Mouse (Mus musculus) G1E (cell line): ENCODE data around the gene Kcnn3. TPM values are rescaled to one million over a fixed set of nuclear protein-coding genes. Genes with fewer than 3 reads are reported as not detected.

Source experiments
- ATAC-seq: 2 replicates; pipeline ENCODE4 v1.8.0; 2016; ENCODE audit warnings: mild to moderate bottlenecking; ENCODE audit not compliant: insufficient number of reproducible peaks, poor library complexity, low FRiP score, severe bottlenecking; ENCODE audit errors: extremely low read depth
- DNase-seq: peaks from one replicate; pipeline ENCODE4 v3.0.0; 2012; ENCODE audit warnings: low spot score
- H3K27me3 ChIP-seq: 2 replicates; pipeline ENCODE4 v1.6.1; 2012; ENCODE audit warnings: mild to moderate bottlenecking, low read length, inconsistent platforms; ENCODE audit not compliant: insufficient read depth
- H3K36me3 ChIP-seq: replicated peaks from 2 replicates; pipeline ENCODE3; 2012; ENCODE audit warnings: mild to moderate bottlenecking, inconsistent platforms
- H3K4me1 ChIP-seq: 2 replicates; pipeline ENCODE4 v1.6.1; 2012; ENCODE audit warnings: low read depth, low read length, inconsistent platforms, mixed read lengths; ENCODE audit not compliant: insufficient read depth
- H3K4me3 ChIP-seq: 2 replicates; pipeline ENCODE4 v1.5.1; 2012; ENCODE audit warnings: low read depth, mild to moderate bottlenecking, inconsistent platforms, low read length, moderate library complexity, mixed read lengths
- H3K9me3 ChIP-seq: replicated peaks from 2 replicates; pipeline ENCODE4 v1.6.1; 2012; ENCODE audit warnings: inconsistent platforms
- CTCF ChIP-seq: IDR thresholded peaks from 2 replicates; pipeline ENCODE4 v1.5.1; 2012; ENCODE audit warnings: low read depth, low read length, inconsistent platforms, mixed read lengths
- GATA1 ChIP-seq: IDR thresholded peaks from 2 replicates; pipeline ENCODE4 v1.6.1; 2012; ENCODE audit warnings: borderline replicate concordance, low read length, inconsistent platforms, mixed read lengths
- GATA2 ChIP-seq: IDR thresholded peaks from 2 replicates; pipeline ENCODE4 v1.6.1; 2012; ENCODE audit warnings: low read depth, low read length, inconsistent platforms, borderline replicate concordance
- POLR2AphosphoS5 ChIP-seq: IDR thresholded peaks from 2 replicates; pipeline ENCODE4 v1.6.1; 2012; ENCODE audit warnings: low read depth, low read length, inconsistent platforms; ENCODE audit not compliant: insufficient replicate concordance
- TAL1 ChIP-seq: conservative IDR thresholded peaks from 2 replicates; pipeline ENCODE4 v1.6.1; 2012; ENCODE audit warnings: low read depth, low read length, inconsistent platforms, mixed read lengths
- polyA plus RNA-seq: library from polyadenylated mRNA; stranded (reverse); fragments of >175 nt; gene quantifications from 2 replicates; pipeline ENCODE4 v1.2.3, GENCODE M21; 2012
- total RNA-seq, 2 experiments: library from RNA; stranded (forward) in 1 of 2; stranded (reverse) in 1 of 2; fragments of 200-1000 nt in 1 of 2; fragments of >200 nt in 1 of 2; fragmentation: Nextera tagmentation in 1 of 2; gene quantifications; 2 replicates each; pipeline ENCODE4 v1.2.3; 2014 to 2017

Gene Kcnn3
- total and polyA plus RNA-seq, 3 experiments = 0.16 TPM; not detected in 2

GRCm38 (mm10) chr3:89623531-89623930 lies 103.6 kb downstream of the Kcnn3 start:
- TF ChIP-seq POLR2AphosphoS5 (no peak), CTCF (no peak), TAL1 (no peak), GATA1 (no peak), GATA2 (no peak)
- DNase-seq (no peak), ATAC-seq (no peak)
- no peaks in the 10 kb centered on the region for H3K36me3 ChIP-seq
- H3K4me1 ChIP-seq = no peaks in the 10 kb centered on the region
- no peaks in the 10 kb centered on the region for H3K9me3 ChIP-seq
- no peak overlapping the region for H3K4me3 ChIP-seq
- peaks cover 11% of the 10 kb centered on the region; the same call in 1 of the 2 replicates for H3K27me3 ChIP-seq

- peaks cover 11% of the 10 kb centered on the region; the same call in 1 of the 2 replicates for H3K27me3 ChIP-seq
Measured at GRCm38 (mm10) chr3:89624001-89624400, 104.0 kb downstream of the Kcnn3 start.

GRCm38 (mm10) chr3:89624814-89625445 lies 105.0 kb downstream of the Kcnn3 start:
- peaks cover 11% of the 10 kb centered on the region; the same call in 1 of the 2 replicates for H3K27me3 ChIP-seq
- no peaks in the 10 kb centered on the region for H3K9me3 ChIP-seq
- TF ChIP-seq POLR2AphosphoS5 = no peak
- no peak for TF ChIP-seq CTCF
- TF ChIP-seq GATA2 = no peak
- no peak for TF ChIP-seq GATA1
- no peak for TF ChIP-seq TAL1
- no peaks in the 10 kb centered on the region for H3K4me1 ChIP-seq
- no peak overlapping the region for H3K4me3 ChIP-seq
- DNase-seq = no peak
- ATAC-seq = no peak
- H3K36me3 ChIP-seq = no peaks in the 10 kb centered on the region

More at GRCm38 (mm10) chr3:89624001-89624400, 104.0 kb downstream of the Kcnn3 start:
- no peak for DNase-seq
- Histone ChIP-seq H3K9me3 (no peaks in the 10 kb centered on the region), H3K4me1 (no peaks in the 10 kb centered on the region), H3K4me3 (no peak overlapping the region), H3K36me3 (no peaks in the 10 kb centered on the region)
- no peak for TF ChIP-seq GATA1
- TF ChIP-seq TAL1 = no peak
- TF ChIP-seq CTCF = no peak
- TF ChIP-seq GATA2 = no peak
- no peak for TF ChIP-seq POLR2AphosphoS5
- ATAC-seq = no peak

- Histone ChIP-seq H3K36me3 (no peaks in the 10 kb centered on the region), H3K27me3 (peaks cover 12% of the 10 kb centered on the region; the same call in 1 of the 2 replicates), H3K4me1 (no peaks in the 10 kb centered on the region), H3K4me3 (no peak overlapping the region), H3K9me3 (no peaks in the 10 kb centered on the region)
- ATAC-seq (no peak), DNase-seq (no peak)
- TF ChIP-seq CTCF (no peak), TAL1 (no peak), GATA1 (no peak), POLR2AphosphoS5 (no peak), GATA2 (no peak)
Measured at GRCm38 (mm10) chr3:89626556-89626955, 106.6 kb downstream of the Kcnn3 start.

GRCm38 (mm10) chr3:89629811-89630210 lies 109.8 kb downstream of the Kcnn3 start:
- H3K4me3 ChIP-seq = no peak overlapping the region

GRCm38 (mm10) chr3:89631750-89632149 lies 111.8 kb downstream of the Kcnn3 start:
- H3K27me3 ChIP-seq = peaks cover 4% of the 10 kb centered on the region; the same call in 1 of the 2 replicates
- no peaks in the 10 kb centered on the region for H3K4me1 ChIP-seq
- H3K9me3 ChIP-seq = no peaks in the 10 kb centered on the region
- ATAC-seq (no peak), DNase-seq (no peak)
- no peak for TF ChIP-seq GATA1
- no peak for TF ChIP-seq GATA2
- H3K36me3 ChIP-seq = no peaks in the 10 kb centered on the region
- no peak overlapping the region for H3K4me3 ChIP-seq

More at GRCm38 (mm10) chr3:89629811-89630210, 109.8 kb downstream of the Kcnn3 start:
- Histone ChIP-seq H3K36me3 (no peaks in the 10 kb centered on the region), H3K4me1 (no peaks in the 10 kb centered on the region), H3K9me3 (no peaks in the 10 kb centered on the region), H3K27me3 (peaks cover 5% of the 10 kb centered on the region; the same call in 1 of the 2 replicates)
- ATAC-seq (no peak), DNase-seq (no peak)
- TF ChIP-seq POLR2AphosphoS5 (no peak), GATA1 (no peak), GATA2 (no peak), CTCF (no peak), TAL1 (no peak)
